Mouse (Mus musculus) olfactory bulb, adult 2 months (tissue): ENCODE results near the gene Prss58. TPM values are rescaled to one million over a fixed set of nuclear protein-coding genes. Genes with fewer than 3 reads are reported as not detected.

Experiments used
- H3K27ac ChIP-seq: fragments of 200-500 bp; 2 replicates; pipeline ENCODE4 v1.5.1; 2012; ENCODE audit warnings: low read depth, low read length; ENCODE audit not compliant: insufficient read depth
- H3K4me1 ChIP-seq: fragments of 200-500 bp; 2 replicates; pipeline ENCODE4 v1.6.1; 2012; ENCODE audit warnings: low read length; ENCODE audit not compliant: control insufficient read depth, insufficient read depth
- H3K4me3 ChIP-seq: fragments of 200-500 bp; 2 replicates; pipeline ENCODE4 v1.5.1; 2012; ENCODE audit warnings: mild to moderate bottlenecking, low read depth, low read length, moderate library complexity; ENCODE audit not compliant: insufficient read depth
- CTCF ChIP-seq: fragments of 200-500 bp; IDR thresholded peaks from 2 replicates; pipeline ENCODE4 v1.5.1; 2012; ENCODE audit warnings: low read depth, mild to moderate bottlenecking, low read length, moderate library complexity; ENCODE audit not compliant: insufficient read depth
- POLR2A ChIP-seq: fragments of 200-500 bp; IDR thresholded peaks from 2 replicates; pipeline ENCODE4 v1.6.1; 2012; ENCODE audit warnings: mild to moderate bottlenecking, low read depth, low read length, moderate library complexity; ENCODE audit not compliant: insufficient read depth
- WGBS: fragments of 180-500 bp; shearing (Covaris S2); methylation state at CpG from one replicate; pipeline ENCODE4 v1.1.7; 2018; 5-methylcytosine and 5-hydroxymethylcytosine counted together
- polyA plus RNA-seq: library from polyadenylated mRNA; stranded (reverse); fragments of >200 nt; gene quantifications from 2 replicates; pipeline ENCODE4 v1.2.4, GENCODE M21; 2012; ENCODE audit warnings: low replicate concordance; ENCODE audit not compliant: missing spikeins, insufficient read depth, insufficient read length

The Prss58 gene
- polyA plus RNA-seq, result not detected in 2 replicates

GRCm38 (mm10) chr6:40900287-40900686, at the start of gene Prss58:
TSS of gene Prss58 (minus strand) at chr6:40900387.
- no peaks in the 10 kb centered on the region for H3K4me1 ChIP-seq
- no peak for TF ChIP-seq CTCF
- no peak within 1 kb of the TSS for H3K4me3 ChIP-seq
- no peak within 1 kb of the TSS for H3K27ac ChIP-seq

DNA sequence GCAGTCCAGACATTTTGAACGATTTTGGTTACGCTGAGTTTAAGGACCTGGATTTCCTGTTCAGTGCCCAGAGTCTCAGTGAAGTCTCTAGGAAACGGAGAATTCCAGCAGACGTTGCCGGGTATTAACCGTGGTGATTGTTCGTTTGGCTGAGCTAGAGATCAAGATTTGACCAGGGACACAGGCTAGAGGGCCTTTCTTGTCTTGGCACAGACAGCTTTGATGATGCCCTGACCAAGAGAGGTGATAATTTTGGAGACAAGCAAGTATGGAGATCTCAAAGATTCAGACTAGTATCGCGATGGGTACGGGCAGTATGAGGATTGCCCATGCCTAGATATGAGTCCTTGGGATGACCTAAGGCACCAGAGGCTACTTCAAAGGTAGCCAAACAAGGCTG, 40.3 kb upstream of the Prss58 start, which contains the start of gene 1700074P13Rik:
Gene 1700074P13Rik (minus strand): TSS at position 101 of the 400 bp plus-strand sequence.
- WGBS, result 93% methylated on average over 10 of the region's 10 CpGs
- Histone ChIP-seq H3K4me3 (no peak within 1 kb of the TSS), H3K4me1 (no peaks in the 10 kb centered on the region), H3K27ac (no peak within 1 kb of the TSS)
- TF ChIP-seq CTCF, result no peak
- no peak for TF ChIP-seq POLR2A

- 85% methylated on average over 4 of the region's 4 CpGs for WGBS
- Histone ChIP-seq H3K27ac (no peak overlapping the region), H3K4me1 (no peaks in the 10 kb centered on the region), H3K4me3 (no peak overlapping the region)
- TF ChIP-seq POLR2A (no peak), CTCF (no peak)
Measured at GRCm38 (mm10) chr6:40919954-40920353, 19.8 kb upstream of the Prss58 start.

- no peak overlapping the region for H3K4me3 ChIP-seq
- 91% methylated on average over 1 of the region's 1 CpGs for WGBS
- H3K27ac ChIP-seq, result no peak overlapping the region
- TF ChIP-seq POLR2A (no peak), CTCF (no peak)
- no peaks in the 10 kb centered on the region for H3K4me1 ChIP-seq
Measured at GRCm38 (mm10) chr6:40894716-40895115, 5.5 kb downstream of the Prss58 start.

- Histone ChIP-seq H3K27ac (no peak overlapping the region), H3K4me1 (no peaks in the 10 kb centered on the region), H3K4me3 (no peak overlapping the region)
- no peak for TF ChIP-seq CTCF
- TF ChIP-seq POLR2A, result no peak
- 53% methylated on average over 7 of the region's 7 CpGs for WGBS
Measured at GRCm38 (mm10) chr6:40893577-40893976, 6.6 kb downstream of the Prss58 start.

GRCm38 (mm10) chr6:40891754-40892153, 8.4 kb downstream of the Prss58 start:
- Histone ChIP-seq H3K27ac (no peak overlapping the region), H3K4me3 (no peak overlapping the region), H3K4me1 (no peaks in the 10 kb centered on the region)
- TF ChIP-seq POLR2A, result no peak
- TF ChIP-seq CTCF, result no peak
- WGBS, result 90% methylated on average over 4 of the region's 4 CpGs

- no peak for TF ChIP-seq POLR2A
- TF ChIP-seq CTCF, result no peak
- H3K4me3 ChIP-seq, result no peak overlapping the region
- no peaks in the 10 kb centered on the region for H3K4me1 ChIP-seq
- 100% methylated on average over 1 of the region's 1 CpGs for WGBS
- H3K27ac ChIP-seq, result no peak overlapping the region
Measured at GRCm38 (mm10) chr6:40890973-40891372, 9.2 kb downstream of the Prss58 start.

DNA sequence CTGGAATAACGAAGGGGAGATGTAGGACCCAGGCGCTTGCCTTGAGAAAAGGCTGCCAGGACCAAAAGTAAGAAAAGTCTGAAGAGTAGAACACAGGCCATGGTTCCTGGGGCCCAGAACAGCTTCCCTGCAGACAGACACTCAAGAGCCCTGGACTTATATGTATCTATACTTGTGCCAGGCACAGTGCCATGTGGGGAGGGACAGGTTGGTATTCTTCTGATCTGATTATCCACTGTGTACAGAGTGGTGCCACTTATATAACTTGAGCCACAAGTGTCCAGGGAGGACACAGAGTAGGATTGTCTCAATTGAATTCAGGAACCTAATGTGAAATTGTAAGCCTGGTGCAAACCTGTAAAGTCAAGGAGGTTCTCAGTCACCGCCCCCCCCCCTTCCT, 12.8 kb downstream of the Prss58 start, which contains the start of gene Moxd2:
Gene Moxd2 (minus strand): TSS at position 101 of the 400 bp plus-strand sequence.
- WGBS, result 92% methylated on average over 3 of the region's 3 CpGs
- Histone ChIP-seq H3K27ac (no peak within 1 kb of the TSS), H3K4me3 (no peak within 1 kb of the TSS), H3K4me1 (peaks cover 3% of the 10 kb centered on the region; the same call in 1 of the 2 replicates)
- TF ChIP-seq CTCF (no peak), POLR2A (no peak)

DNA sequence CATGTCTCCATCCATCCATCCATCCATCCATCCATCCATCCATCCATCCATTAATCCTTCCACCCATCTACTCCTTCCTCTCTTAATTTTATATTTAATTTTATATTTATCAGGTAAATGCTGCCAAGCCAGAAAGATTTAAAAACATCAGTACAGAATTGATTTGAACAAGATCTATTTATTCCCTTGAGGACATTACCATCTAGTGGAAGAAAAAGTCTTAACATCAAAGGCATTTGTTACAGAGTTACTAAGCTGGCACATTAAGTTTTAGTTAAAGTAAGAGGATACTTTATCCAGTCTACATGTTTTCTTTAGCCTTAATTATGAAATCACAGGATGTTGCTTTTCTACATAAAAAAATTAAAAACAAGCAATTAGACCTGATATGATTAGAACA, 54.9 kb downstream of the Prss58 start:
- TF ChIP-seq POLR2A (no peak), CTCF (no peak)
- Histone ChIP-seq H3K27ac (no peak overlapping the region), H3K4me3 (no peak overlapping the region), H3K4me1 (no peaks in the 10 kb centered on the region)

Other genes starting within 250 kb of the Prss58 start
- gene Moxd2, start 12.9 kb downstream of the Prss58 start, polyA plus RNA-seq, result not detected in 2 replicates
- gene 1700074P13Rik, start 40.2 kb upstream of the Prss58 start, polyA plus RNA-seq, result not detected in 2 replicates
- not detected in 2 replicates for gene Gm4744, start 51.5 kb upstream of the Prss58 start, polyA plus RNA-seq
- not detected in 2 replicates for gene 1810009J06Rik, start 64.4 kb upstream of the Prss58 start, polyA plus RNA-seq
- gene Gm2663, start 99.1 kb upstream of the Prss58 start, polyA plus RNA-seq, result not detected in 2 replicates
- not detected in 2 replicates for gene 2210010C04Rik, start 135.1 kb upstream of the Prss58 start, polyA plus RNA-seq